Mouse (Mus musculus): ENCODE data around the gene Gsc. TPM values are rescaled to one million over a fixed set of nuclear protein-coding genes. Genes with fewer than 3 reads are reported as not detected.

Gsc gene
- total RNA-seq (2015), result not detected in 2 replicates
- not detected in 2 replicates for total RNA-seq (2017)

DNA sequence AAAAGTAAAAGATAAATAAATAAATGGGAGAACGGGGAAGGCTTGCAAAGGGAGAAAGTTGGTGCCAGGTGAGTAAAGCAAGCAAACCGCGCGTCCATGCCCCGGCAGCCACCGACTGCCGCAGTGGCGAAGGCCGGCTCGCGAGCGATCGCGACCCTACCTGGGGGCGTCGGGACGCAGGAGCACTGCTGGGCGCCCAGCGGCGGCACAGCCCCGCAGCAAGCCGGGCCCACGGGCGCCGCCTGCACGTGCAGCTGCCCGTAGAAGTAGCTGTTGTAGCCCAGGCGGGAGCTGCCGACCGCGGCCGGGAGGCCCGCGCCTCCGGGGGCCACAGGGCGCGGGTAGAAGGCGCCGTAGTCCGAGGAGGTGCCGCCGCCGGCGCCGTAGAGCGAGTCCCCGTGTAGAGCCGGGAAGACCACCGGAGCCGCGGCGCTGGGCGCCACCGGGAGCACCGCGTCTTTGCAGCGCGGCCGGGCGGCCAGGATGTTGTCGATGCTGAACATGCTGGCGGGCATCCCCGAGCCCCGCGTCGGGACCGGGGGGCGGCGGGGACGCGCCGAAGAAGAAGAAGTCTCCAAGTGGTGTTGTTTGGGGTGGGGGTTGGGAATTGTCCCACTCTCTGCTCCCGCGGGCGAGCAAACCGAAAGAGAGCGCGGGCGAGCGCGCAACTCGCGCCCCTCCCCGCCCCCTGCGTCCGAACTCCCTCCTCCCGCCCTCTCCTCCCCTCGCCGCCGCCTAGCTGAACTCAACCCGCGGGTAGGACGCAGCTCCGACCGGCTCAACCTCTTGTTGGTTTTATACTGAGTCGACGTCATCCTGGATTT lies at the start of gene Gsc:
TSS of gene Gsc (minus strand) at position 730 of the 824 bp plus-strand sequence.
- ATAC-seq (replicated peaks; ENCODE audit: poor library complexity), result no peak

DNA sequence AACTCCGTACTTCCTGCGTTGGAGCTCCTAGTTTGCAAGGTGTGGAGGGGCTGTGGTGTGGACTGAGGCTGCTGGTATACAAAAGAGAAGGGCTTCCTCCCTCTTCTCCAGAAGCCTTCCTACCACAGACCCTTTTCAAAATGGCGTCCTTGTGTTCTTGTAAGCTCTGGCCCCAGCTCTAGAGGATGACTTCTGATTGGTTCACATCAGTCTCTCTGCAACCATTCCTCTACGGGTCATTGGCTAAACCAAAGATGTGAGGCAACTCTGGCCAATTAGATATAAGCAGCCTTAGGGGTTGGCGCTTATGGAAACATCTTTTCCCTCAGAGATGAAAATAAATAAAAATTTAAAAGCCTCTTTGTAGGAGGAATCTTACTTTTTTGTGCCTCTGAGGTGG lies 46.6 kb upstream of the Gsc start:
- ATAC-seq (replicated peaks; ENCODE audit: poor library complexity), result no peak

DNA sequence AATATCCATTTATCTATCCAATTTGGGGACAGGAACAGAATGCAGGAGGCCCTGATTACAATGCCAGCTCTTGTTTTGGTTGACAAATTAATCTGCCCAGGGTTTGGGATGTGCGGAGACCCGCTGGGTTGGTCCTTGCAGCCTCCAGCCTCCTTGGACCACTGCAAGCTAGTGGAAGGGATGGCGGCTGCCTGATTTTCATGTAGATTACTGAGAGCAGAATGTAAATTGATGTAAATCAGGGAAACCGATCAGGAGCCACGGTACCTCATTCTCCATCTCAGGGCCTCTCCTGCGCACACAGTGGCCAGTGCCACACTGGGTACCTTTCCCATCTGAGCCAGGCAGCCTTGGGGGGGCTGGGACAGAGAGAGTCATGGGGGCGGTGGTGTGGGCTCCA lies 34.8 kb upstream of the Gsc start:
- ATAC-seq (replicated peaks; ENCODE audit: poor library complexity), result no peak

DNA sequence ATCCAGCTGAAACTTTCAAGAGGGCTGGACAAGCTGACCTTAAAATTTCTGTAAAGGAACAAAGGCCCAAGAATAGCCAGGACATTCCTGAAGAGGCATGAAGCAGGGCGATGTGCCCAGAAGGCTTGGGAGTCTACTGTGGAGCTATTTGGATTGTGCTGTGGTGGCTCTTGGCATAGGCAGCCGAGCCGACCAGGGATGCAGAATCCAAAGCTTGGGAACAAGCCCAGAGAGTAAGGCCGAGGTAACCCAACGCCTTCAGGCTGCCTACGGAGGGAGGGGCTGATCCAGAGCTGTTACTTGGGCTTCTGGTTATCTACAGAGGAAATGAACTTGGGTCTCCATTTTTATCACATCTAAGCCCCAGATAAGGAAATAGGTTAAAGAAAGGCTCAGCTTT lies 18.9 kb upstream of the Gsc start:
- no peak for ATAC-seq (replicated peaks; ENCODE audit: poor library complexity)

DNA sequence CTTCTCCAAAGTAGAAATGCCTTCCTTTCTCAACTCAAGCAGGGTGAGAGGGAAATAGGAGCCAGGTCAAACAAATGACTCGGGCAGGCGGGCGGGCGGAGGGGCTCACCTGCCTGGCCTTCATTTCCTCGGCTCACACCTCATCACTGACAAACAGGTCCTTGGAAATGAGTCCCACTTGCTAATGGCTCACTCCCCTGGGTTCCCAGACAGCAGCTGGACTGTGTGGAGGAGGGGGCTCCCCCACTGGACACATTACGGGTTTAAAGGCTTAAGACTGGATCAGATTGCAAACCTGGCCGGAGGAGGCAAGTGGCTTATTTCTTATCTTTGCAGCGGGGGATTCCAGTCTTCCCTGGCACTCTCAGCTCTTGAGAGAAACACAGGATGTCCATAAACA lies 13.1 kb upstream of the Gsc start:
- no peak for ATAC-seq (replicated peaks; ENCODE audit: poor library complexity)

DNA sequence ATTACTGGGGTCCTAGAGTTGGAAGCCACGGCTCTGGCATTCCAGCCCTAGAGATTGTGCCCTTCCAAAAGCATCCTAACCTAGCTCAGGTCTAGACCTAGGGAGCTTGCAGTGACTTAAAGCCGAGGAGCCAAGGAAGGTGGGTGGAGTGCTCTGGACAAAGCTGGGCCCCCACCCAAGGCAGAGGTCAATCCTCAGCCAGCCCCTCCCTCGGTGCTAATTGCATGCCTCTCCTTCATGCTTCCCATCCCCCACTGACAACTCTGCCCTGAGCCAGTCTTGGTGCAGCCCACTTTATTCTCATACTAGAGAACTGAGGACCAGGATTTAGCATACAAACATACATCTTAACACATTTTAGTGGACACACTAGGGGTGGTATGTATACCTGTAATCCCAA lies 12.0 kb upstream of the Gsc start:
- ATAC-seq (replicated peaks; ENCODE audit: poor library complexity), result no peak

DNA sequence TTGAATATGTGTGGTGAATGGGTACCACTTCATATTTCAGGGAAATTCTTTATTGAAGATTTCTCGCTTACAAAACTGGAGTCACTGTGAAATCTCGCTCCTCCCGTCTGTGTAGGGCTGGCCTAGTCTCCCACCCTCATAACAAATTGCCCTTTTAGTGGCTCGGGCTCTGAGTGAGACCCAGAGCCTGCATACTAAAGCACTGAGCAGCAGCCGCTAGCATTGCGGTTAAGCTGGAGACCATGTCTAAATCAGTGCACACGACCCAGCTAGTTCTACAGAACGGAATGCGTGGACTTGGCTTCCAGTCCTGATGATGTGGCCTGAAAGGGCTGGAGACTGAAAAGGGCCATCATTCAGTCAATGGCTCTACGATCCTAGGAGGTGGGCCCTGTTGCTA lies 7.9 kb upstream of the Gsc start:
- ATAC-seq (replicated peaks; ENCODE audit: poor library complexity), result no peak

DNA sequence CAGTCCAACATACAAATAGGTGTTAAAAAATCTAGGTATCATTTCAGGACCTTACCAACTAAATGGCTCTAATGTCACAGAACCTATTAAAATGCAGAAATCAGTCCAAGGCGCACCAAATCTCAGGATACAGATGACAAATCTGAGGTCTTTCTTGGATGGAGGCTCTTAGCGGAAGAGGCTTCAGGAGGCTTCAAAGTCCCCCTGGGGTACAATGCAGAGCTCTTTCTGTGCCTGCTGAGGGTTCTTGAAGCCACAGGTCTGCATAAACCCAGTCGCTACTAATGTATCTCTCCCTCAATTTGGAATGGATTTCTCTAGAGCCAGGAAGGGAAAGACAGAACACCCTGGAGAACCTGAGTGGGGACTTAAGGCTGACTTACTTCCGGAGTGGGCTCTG lies 5.1 kb upstream of the Gsc start:
- no peak for ATAC-seq (replicated peaks; ENCODE audit: poor library complexity)

DNA sequence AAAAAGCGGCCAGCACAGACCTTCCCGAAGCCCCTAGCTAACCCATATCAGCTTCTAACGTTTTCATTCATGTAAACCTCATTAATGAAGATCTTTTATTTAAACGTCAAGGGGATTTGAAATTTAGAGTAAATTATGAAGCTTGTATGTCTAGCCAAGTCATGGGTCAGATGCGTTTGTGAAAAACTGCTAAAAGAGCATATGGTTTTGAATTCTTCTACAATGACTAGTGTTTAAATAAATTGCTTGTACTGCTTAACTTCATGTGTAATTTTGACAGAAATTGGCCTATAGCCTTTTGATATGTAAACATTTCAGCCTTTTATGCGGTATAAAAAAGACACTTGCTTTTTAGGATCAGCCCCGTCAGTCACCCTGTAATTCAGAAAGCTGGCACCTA lies 4.4 kb upstream of the Gsc start:
- ATAC-seq (replicated peaks; ENCODE audit: poor library complexity), result no peak

DNA sequence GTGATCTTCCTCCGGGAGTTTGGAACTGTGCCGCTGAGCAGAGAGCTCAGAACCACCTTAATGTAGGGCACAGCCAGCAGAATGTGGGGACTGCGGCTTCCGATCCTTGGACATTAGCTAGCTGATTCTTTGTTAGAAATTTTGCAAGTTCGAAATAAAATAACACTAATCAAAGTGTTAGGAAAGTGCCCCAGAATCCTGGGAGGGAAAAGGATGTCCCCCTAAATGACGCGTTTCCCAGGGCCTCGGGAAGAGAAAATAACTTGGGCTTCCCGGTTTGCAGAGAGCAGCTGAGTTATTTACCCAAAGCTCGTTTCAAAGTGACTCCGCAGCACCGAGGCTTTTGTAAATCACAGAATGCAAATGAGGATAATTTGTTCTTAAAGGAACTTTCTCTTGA lies 3.9 kb upstream of the Gsc start:
- no peak for ATAC-seq (replicated peaks; ENCODE audit: poor library complexity)

DNA sequence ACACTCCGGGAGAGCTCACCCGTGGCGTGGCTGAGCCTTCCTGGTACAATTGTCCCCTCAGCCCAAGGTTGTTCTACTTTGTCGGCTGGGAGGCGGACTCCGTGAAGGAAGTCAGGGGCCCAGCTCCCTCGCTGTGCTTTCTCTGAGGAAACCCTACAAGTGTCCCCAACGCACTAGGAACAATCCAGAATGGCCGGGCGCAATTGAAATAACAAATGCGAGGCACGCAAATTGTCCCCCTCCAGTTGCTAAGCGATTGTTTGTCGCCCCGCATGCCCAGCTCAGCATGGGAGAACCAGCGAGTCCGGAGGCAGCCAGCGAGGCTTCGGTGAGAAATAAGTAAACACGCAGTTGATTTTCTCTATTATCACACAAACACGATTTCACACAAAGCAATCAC lies 2.8 kb upstream of the Gsc start:
- no peak for ATAC-seq (replicated peaks; ENCODE audit: poor library complexity)

DNA sequence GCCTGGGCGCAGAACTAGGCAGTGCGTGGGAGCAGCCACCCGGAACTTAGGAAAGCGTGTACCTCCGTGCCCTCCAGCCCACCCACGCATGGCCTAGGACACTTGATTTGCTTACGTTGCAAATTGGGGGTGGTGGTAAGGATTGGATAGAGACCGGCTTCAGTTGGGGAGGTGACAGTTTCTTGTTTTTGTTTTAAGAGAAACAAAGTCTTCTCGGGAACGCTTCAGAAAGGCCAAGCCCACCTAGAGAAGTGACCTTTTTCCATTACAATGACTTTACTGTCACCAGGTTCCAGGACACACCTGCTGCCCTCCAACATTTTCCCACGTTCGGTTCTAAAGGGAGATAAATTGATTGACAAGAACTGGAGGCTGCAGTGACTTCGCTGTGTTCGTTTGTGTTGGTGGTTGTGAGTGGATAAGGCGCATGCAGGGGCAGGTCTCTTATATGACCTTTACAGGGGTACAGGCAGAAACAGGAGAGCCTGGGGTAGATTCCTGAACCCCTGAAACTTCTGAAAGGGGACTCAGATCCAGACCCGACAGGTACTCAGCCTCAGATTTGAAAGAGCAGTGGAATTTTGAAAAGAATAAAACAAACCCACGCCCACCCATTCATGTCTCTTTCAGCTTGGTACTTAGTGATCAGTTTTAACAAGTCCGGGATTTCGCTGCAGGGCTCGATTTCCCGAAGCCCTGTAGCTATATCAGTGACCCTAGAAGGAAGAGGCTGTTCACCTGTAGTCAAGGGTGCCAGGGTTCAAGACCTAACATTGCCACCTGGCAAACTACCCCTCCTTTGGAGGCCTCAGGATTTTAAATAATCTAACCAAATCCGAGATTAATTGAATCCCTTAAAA lies 2.0 kb upstream of the Gsc start:
- ATAC-seq (replicated peaks; ENCODE audit: poor library complexity), result no peak

DNA sequence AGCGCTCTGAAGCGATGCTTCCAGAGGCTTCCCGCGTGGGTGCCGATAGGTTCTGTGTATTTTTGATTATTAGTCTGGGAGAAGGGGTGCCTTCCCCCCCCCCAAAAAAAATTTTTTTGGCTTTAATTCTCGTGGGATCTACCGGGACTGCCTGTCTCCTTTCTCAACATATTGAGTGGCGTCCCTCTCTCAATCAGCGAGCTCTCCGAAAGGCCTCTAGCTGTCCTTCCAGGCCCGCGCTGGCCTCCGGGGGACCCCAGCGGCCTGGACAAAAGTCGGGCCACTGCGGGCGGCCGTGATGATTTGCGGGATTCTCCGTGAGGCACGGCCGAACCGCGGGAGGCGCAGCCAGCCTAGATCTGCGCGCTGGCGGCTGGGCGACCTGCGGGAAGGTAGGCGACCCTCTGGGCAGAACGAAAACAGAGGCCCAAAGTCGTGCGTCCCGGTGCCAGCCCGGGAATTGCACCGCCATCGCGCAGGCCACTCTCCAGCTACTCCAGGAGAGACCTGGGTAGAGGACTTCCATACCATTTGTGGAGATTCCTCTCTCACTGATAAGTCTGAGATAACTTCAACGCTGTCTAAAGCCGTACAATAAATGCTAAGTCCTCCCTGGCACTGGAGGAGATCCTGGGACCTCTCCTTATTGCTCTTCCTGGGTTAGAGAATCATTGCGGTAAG lies 1.2 kb upstream of the Gsc start:
- ATAC-seq (replicated peaks; ENCODE audit: poor library complexity), result no peak

DNA sequence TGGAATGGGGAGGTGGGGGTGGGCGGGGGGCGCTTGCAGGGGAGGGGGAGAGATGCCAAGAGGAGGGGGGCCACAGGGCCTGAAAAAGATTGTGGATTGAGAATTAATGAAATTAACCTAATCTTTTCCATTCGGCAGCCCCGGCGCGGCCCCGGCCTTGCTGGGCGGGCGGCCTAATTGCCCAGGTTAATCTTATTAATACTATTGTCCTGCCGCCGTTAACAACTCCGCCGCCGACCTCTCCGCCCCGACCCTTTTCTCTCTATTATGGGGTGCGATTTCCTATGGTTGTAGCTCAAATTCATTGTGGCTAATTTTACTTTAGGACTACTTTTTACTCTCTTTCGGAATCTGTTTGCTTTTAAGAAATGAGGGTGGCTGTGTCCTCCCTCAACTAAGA lies 362 bp upstream of the Gsc start:
- no peak for ATAC-seq (replicated peaks; ENCODE audit: poor library complexity)

DNA sequence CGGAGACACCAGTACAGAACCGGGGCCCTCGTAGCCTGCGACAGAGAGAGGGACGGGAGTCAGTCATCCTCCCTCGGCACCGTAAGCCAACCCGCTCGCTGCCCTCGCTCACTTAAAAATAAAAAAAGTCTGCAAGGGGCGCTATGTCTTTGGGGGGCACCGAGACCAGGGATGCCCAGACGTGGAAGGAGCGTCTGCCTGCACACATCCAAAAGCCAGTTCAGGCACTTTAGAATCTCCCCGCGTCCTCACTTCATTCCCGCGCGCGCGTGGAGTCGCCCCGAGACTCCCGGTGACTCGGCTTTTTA lies 958 bp downstream of the Gsc start:
- no peak for ATAC-seq (replicated peaks; ENCODE audit: poor library complexity)

DNA sequence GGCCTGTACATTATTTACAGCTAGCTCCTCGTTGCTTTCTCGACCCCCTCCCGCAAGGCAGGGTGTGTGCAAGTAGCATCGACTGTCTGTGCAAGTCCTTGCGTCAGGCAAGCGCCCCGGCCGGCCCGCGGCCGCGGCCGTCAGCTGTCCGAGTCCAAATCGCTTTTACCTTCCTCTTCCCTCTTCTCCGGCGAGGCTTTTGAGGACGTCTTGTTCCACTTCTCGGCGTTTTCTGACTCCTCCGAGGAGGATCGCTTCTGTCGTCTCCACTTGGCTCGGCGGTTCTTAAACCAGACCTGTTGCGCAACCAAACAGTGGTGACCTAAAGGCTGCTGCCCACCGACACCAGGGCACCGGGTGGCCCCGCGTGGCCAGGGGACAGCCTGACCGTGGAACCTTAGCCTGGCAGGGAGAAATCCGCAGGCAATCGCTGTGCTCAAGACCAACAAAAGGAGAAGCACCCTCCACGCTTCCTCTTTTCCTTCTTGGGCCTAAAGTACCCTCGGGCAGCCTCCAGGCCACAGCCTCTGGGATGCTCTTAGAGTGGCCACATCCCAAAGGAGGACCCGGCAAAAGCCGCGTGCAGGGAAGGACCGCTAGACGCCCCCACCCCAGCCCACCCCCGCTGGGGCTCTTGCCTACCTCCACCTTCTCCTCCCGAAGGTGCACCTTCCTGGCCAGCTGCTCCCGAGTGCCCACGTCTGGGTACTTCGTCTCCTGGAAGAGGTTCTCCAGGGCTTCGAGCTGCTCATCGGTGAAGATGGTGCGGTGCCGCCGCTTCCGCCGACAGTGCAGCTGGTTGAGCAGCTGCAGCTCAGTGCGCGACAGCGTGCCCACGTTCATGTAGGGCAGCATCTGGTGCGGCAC lies 1.5 kb downstream of the Gsc start:
- peak; percentile 87 for ATAC-seq (replicated peaks; ENCODE audit: poor library complexity)

DNA sequence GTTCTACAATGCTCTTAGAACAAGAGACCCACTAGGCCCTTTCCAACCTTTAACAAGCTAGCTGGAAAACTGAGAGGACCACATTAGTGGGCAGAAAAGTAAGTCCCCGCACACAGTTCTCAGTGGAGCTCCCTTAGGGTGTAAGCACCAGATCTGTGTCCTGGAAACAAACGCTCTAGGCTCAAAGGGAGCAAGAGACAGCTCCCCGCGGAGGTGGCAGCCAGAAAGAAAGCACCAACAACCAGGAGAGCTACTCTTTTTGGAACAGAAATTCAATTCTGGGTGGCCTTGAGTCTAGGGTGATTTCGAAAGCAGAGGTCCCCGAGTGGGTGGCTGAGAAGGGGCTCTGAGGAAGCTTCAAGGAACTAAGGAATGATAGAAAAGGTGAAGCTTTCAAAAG lies 2.5 kb downstream of the Gsc start:
- no peak for ATAC-seq (replicated peaks; ENCODE audit: poor library complexity)

DNA sequence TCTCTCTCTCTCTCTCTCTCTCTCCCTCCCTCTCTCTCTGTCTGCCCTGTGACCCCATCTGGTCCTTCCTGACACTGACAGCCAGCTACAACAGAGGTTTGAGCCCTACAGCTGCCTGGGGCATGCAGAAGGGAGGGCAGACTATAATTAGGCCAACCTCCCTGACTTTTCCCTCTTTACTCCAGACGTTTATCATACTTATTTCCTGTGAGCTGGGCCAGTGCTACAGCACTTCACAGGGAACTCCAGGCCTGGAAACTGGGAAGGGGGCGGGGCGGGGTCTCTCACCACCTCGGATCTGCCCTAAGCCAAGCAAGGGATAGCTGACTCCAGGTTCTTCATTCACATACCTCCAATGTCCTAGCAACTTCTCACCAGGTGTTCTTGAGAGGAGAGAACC lies 4.3 kb downstream of the Gsc start:
- ATAC-seq (replicated peaks; ENCODE audit: poor library complexity), result no peak

DNA sequence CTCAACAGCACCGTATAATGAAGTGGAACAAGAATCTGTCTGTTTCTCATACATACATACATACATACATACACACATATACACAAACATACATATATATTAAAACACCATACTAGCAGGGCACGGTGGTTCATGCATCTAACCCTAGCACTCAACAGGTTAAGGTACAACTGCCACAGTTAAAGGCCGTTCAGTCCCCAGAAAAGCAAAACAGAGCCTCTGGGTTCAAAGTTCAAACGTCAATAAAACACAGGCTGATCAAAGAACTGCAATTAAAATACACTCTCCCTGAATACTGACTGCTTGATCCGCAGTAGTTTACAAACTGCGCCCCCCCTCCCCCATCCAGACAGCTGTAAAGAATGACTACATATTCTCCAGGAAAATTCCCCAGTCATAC lies 5.8 kb downstream of the Gsc start:
- ATAC-seq (replicated peaks; ENCODE audit: poor library complexity), result no peak

DNA sequence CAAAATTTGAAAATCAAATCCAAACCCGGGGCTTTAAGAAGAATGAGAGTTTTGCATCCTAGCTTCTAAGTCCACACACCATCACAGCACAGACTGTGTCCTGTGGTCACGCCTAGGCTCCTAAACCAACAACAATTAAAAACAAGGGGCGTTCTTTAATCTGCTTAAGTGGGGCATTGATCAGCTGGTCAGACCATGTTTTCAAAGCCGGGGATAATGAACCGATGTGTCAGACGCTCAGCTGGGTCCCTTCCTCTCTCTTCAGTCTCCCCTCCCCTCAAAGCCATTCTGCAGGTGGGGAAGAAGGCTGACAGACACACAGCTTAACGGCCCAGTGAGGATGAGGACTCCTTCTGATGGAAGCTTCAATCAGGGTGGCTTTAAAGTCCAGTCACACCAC lies 6.2 kb downstream of the Gsc start:
- no peak for ATAC-seq (replicated peaks; ENCODE audit: poor library complexity)

DNA sequence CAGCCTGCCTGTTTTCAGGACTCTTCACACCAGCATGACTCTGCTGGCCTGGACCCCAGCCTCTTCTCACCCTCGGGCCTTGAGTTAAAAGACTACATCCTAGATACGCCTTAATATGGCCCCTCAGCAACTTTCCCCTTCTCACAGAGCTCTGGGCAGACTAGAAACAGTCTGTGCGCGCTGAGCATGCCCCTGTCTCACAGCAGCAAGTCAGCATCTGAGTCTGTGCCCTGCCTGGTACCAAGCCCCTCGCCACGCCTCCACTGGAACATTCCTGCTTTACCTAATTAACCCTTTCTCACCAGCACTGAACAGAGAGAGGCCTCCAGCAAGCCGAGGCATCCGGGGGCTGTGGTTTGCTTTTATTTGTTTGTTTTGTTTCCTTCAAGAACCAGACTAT lies 11.8 kb downstream of the Gsc start:
- ATAC-seq (replicated peaks; ENCODE audit: poor library complexity), result no peak

Measured in megakaryocyte progenitor cell, adult 5-6 weeks (primary cell).